Mouse (Mus musculus) midbrain, embryonic 10.5 days (tissue): Measurements from ENCODE around the gene Ugt1a1. TPM values are rescaled to one million over a fixed set of nuclear protein-coding genes. Genes with fewer than 3 reads are reported as not detected.
"Not testable (repeated sequence)": the region's sequence is repeated elsewhere in the genome, so short reads cannot be mapped to it uniquely, and the experiment has no call there.

Source experiments
- DNase-seq: peaks from one replicate; pipeline ENCODE4 v3.0.0-alpha.2; 2017; ENCODE audit warnings: low spot score
- H3K27ac ChIP-seq: fragments of 300-500 bp; sonication (generic); replicated peaks from 2 replicates; pipeline ENCODE4 v1.5.1; 2016; ENCODE audit warnings: mild to moderate bottlenecking
- H3K27me3 ChIP-seq: fragments of 300-500 bp; sonication (generic); 2 replicates; pipeline ENCODE4 v1.6.1; 2016; ENCODE audit warnings: low read depth, mild to moderate bottlenecking; ENCODE audit not compliant: poor library complexity, severe bottlenecking
- H3K36me3 ChIP-seq: fragments of 300-500 bp; sonication (generic); 2 replicates; pipeline ENCODE4 v1.6.1; 2016; ENCODE audit warnings: mild to moderate bottlenecking, moderate library complexity
- H3K4me1 ChIP-seq: fragments of 300-500 bp; sonication (generic); 2 replicates; pipeline ENCODE4 v1.6.1; 2016
- H3K4me3 ChIP-seq: fragments of 300-500 bp; sonication (generic); 2 replicates; pipeline ENCODE4 v1.5.1; 2016; ENCODE audit warnings: mild to moderate bottlenecking, moderate library complexity
- H3K9me3 ChIP-seq: fragments of 300-500 bp; sonication (generic); replicated peaks from 2 replicates; pipeline ENCODE4 v1.6.1; 2016; ENCODE audit warnings: mild to moderate bottlenecking
- WGBS: fragments of 180-500 bp; shearing (Covaris S2); methylation state at CpG from one replicate; pipeline ENCODE4 v1.1.7; 2016; 5-methylcytosine and 5-hydroxymethylcytosine counted together
- polyA plus RNA-seq: library from polyadenylated mRNA; unstranded; fragments of >200 nt; fragmentation: Nextera tagmentation; extraction: Ambion mirVana; gene quantifications from 2 replicates; pipeline ENCODE4 v1.2.1, GENCODE M21; 2016

The Ugt1a1 gene
- polyA plus RNA-seq, 1 experiment from 2014 or later: not detected

DNA sequence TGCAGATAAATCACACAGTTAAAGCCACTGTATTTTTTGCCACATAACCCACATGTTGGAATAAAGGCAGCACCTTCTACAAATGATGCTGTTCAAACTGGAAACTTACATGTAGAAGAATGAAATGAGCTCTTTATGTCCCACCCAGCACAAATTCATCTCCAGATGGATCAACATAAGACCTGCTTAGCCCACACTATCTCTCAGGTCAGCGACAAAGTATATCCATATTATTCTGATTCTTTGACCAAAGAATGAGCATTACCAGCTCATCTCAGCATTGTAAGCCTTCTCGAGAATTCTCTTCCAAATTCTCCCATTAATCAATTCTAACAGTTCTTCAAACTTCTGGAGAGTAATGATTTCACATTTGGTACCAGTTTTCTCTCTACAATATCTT is 10.5 kb downstream of the Ugt1a1 start:
- no peaks in the 10 kb centered on the region for H3K27me3 ChIP-seq
- no peak overlapping the region for H3K27ac ChIP-seq
- H3K36me3 ChIP-seq: no peaks in the 10 kb centered on the region
- DNase-seq: no peak
- H3K4me3 ChIP-seq: no peak overlapping the region
- H3K9me3 ChIP-seq: peaks cover 21% of the 10 kb centered on the region
- no peaks in the 10 kb centered on the region for H3K4me1 ChIP-seq
- WGBS: 57% methylated on average over 2 of the region's 2 CpGs

DNA sequence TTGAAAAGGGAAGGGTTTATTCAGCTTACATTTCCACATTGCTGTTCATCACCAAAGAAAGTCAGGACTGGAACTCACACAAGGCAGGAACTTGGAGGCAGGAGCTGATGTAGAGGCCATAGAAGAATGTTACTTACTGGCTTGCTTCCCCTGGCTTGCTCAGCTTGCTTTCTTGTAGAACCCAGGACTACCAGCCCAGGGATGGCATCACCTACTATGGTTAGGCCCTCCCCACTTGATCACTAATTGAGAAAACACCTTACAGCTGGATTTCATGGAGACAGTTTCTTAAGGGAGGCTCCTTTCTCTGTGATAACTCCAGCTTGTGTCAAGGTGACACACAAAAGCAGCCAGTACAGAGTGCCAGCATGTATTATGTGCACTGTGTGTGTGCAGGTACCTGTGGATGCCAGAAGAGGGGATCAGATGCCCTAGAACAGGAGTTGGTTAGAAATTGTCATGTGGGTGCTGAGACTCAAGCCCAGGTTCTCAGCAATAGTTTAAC is 11.3 kb downstream of the Ugt1a1 start:
- DNase-seq: peak; percentile 18
- H3K36me3 ChIP-seq, H3K4me1 ChIP-seq, H3K27me3 ChIP-seq, H3K4me3 ChIP-seq, H3K27ac ChIP-seq: not testable (repeated sequence)
- peaks cover 29% of the 10 kb centered on the region for H3K9me3 ChIP-seq

DNA sequence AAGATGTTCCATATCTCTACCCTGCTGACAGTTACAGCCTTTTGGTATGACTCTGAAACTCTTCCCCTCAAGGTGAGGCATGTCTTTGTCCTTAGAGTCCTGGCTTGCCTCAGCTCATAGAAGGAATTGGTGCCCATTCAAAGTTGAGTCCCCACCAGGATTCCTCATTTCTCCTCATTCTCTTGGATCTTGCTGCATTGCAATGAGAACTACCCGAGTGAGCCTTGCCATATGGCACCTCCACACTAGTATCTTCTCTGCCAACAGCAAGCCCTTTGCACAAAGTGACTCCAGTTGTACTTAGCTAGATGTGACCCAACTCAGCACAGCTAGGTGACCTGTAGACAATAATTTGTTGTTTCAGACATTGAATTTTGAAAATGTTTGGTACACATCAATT is 11.8 kb downstream of the Ugt1a1 start:
- H3K9me3 ChIP-seq: peaks cover 34% of the 10 kb centered on the region
- no peak overlapping the region for H3K4me3 ChIP-seq
- H3K27ac ChIP-seq: no peak overlapping the region
- no peaks in the 10 kb centered on the region for H3K4me1 ChIP-seq
- H3K27me3 ChIP-seq: no peaks in the 10 kb centered on the region
- no peaks in the 10 kb centered on the region for H3K36me3 ChIP-seq
- DNase-seq: peak; percentile 17
- WGBS: 62% methylated on average over 1 of the region's 1 CpGs

DNA sequence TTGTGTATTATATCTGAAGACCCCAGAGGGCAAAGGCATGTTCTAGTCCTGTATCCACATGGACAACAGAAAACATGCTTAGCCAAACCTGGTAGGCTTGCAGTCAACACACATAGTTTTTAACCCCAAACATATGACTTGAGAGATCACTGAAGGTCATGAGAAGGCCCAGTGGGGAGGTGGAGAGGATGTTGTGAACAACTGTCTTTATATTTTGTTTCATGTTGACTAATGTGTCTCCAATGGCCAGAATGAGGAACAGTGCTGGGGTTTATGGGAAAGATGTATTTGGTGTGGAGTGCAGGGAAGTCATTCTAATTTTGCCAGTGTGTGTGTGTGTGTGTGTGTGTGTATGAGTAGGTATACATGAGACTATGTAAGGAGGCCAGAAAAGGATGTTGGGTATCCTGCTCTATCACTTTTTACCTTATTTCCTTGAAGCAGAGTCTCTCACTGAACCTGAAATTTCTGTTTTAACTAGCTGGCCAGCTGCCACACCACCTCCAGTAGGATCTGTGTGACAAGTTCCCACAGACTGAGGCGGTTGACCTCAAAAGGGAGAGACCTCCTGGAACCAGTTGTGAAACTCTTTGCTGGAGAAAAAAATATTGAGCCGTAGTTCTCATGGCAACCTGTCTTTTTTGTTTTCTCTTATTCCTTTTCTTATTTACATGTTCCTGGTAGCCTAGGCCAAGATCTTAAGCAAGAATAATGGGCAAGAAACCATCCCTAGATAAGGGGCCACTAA is 12.4 kb downstream of the Ugt1a1 start:
- Histone ChIP-seq H3K27me3 (no peaks in the 10 kb centered on the region), H3K4me1 (no peaks in the 10 kb centered on the region), H3K36me3 (no peaks in the 10 kb centered on the region), H3K4me3 (no peak overlapping the region), H3K27ac (no peak overlapping the region), H3K9me3 (peaks cover 40% of the 10 kb centered on the region)
- peak; percentile 16 for DNase-seq
- WGBS: 68% methylated on average over 2 of the region's 2 CpGs

DNA sequence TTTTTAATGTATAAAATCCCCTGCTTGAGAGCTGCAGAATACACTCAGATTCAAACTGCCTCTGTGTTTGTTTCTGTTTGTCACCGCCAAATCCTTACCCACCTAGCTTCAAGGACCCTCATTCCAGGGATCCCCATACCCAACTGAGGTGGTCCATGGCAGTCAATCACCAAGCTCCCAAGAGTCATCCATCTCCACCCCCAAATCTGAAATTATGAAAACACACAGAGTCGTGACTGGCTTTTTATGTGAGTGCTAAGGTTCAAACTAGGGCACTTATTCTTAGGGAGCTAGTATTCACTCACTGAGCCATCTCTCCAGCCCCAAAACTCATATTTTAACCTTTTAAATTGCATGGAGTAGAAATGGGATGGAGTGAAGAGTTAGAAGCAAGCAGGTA is 13.5 kb downstream of the Ugt1a1 start:
- peaks cover 51% of the 10 kb centered on the region for H3K9me3 ChIP-seq
- not testable (repeated sequence) for H3K36me3 ChIP-seq, H3K4me3 ChIP-seq, H3K4me1 ChIP-seq, H3K27me3 ChIP-seq, H3K27ac ChIP-seq
- peak; percentile 11 for DNase-seq
- WGBS: 44% methylated on average over 2 of the region's 2 CpGs

DNA sequence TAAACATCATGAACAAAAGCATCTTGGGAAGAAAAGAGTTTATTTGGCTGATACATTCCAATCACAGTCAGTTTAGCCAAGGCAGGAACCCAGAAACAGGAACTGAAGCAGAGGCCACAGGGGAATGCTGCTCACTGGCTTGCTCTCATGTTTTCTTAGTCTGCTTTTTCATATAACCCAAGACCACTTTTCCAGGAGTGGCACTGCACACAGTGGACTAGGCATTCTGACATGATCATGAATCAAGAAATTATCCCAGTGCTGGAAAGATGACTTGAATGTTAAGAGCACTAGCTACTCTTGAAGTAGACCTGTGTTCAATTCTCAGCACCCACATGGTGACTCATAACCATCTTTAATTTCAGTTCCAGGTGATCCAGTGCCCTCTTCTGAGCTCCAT is 14.0 kb downstream of the Ugt1a1 start:
- Histone ChIP-seq H3K4me1 (no peaks in the 10 kb centered on the region), H3K27ac (no peak overlapping the region), H3K9me3 (peaks cover 56% of the 10 kb centered on the region), H3K36me3 (no peaks in the 10 kb centered on the region), H3K27me3 (no peaks in the 10 kb centered on the region), H3K4me3 (no peak overlapping the region)
- peak; percentile 11 for DNase-seq

DNA sequence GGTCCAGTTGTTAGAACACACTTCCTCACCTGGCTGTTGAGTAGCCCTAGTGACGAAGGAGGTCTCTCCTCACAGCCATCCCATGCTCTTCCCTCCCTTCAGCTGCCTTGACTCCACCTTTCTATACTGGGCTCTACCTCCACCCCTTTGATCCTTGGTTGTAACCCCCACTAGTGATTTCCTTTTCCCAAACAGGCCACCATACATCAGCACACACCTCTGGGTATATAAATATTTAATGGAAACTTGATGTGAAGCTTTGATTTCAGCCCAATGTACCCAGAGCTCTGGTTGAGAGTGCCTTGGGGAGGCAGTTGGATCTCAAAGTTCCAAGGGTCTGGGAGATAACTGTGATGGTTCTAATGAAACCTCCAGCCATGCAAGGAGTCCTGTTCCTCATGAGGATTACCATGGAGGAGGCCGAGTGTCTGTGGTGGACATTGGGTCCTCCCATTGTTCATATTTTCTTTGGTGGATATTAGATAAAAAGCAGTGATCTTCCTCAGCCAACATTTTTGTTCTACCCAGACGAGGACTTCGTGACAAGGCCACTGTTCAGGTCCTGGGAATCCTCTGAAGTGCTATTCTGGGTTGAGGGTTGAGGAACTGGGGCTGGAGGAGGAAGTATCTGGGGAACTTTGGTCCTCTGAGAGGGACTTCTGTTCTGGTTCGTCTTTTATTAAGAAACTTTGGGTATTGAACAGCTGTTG is 15.1 kb downstream of the Ugt1a1 start, which contains the start of gene Mroh2a:
Gene Mroh2a, plus strand, starts transcription at position 317 of the 710 bp plus-strand sequence.
- WGBS: 58% methylated on average over 5 of the region's 5 CpGs
- peak; percentile 13 for DNase-seq

DNA sequence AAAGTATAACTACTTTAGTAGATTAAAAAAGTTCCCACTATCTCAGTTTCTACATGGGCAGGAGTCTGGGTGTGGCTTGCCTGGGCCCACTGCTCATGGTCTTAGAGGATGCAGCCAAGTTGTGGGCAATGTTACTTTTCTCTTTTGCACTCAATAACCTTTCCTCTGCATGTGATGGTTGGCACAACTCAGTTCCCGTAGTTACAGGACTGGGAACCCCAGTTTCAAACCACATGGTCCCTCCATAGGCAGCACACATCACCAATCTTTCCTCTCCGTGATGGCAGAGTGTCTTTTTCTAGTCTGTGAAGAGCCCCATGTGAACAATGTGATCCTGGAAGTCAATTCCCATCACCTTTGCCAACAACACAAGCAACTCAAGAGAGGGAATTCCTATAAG is 15.7 kb downstream of the Ugt1a1 start:
- Histone ChIP-seq H3K9me3 (peaks cover 73% of the 10 kb centered on the region), H3K4me3 (no peak overlapping the region), H3K27me3 (no peaks in the 10 kb centered on the region), H3K36me3 (no peaks in the 10 kb centered on the region), H3K4me1 (no peaks in the 10 kb centered on the region), H3K27ac (no peak overlapping the region)
- DNase-seq: peak; percentile 16
- WGBS: 60% methylated on average over 2 of the region's 2 CpGs

More for the DNA sequence above, 15.1 kb downstream of the Ugt1a1 start, which contains the start of gene Mroh2a:
- Histone ChIP-seq H3K36me3 (no peaks in the 10 kb centered on the region), H3K27ac (no peak within 1 kb of the TSS), H3K4me3 (no peak within 1 kb of the TSS), H3K27me3 (no peaks in the 10 kb centered on the region), H3K9me3 (peaks cover 67% of the 10 kb centered on the region), H3K4me1 (no peaks in the 10 kb centered on the region)

DNA sequence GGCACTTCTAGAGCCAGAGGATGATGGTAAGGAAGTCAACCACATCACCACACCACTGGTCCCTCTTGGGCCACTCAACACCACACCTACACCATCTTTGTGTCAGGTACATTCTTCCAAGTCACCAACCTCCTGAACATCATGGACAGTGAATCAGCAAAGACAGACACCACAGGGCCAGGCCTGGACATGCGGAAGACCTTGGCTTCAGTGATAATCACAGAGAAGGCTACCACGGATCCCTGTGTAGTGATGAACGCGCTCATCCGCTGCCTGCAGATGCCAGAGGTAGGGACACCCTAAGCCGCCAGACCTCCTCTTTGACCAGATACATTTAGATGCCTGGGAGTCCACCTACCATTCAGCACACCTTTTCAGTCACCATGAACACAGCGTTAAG is 16.4 kb downstream of the Ugt1a1 start:
- Histone ChIP-seq H3K4me3 (no peak overlapping the region), H3K36me3 (no peaks in the 10 kb centered on the region), H3K4me1 (no peaks in the 10 kb centered on the region), H3K27me3 (no peaks in the 10 kb centered on the region), H3K27ac (no peak overlapping the region), H3K9me3 (peaks cover 80% of the 10 kb centered on the region)
- 71% methylated on average over 7 of the region's 7 CpGs for WGBS
- peak; percentile 24 for DNase-seq

DNA sequence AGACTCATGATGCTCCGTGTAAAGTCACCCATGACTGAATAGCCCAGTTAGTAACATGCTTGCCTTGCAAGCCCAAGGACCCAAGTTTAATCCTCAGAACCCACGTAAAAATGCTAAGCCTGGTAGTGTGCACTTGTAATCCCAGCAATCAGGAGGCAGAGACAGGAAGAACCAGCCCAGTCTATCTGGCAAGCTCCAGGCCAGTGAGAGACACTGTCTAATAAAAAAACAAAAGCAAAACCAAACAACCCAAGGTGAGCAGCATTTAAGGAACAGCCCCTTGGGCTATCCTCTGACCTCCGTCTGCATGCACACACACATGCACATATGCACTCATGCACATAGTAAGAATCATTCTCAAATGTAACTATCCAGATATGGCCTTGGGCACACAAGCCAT is 17.8 kb downstream of the Ugt1a1 start:
- Histone ChIP-seq H3K4me1 (no peaks in the 10 kb centered on the region), H3K4me3 (no peak overlapping the region), H3K9me3 (peaks cover 94% of the 10 kb centered on the region), H3K27ac (no peak overlapping the region), H3K36me3 (no peaks in the 10 kb centered on the region), H3K27me3 (no peaks in the 10 kb centered on the region)
- 79% methylated on average over 3 of the region's 3 CpGs for WGBS
- no peak for DNase-seq

DNA sequence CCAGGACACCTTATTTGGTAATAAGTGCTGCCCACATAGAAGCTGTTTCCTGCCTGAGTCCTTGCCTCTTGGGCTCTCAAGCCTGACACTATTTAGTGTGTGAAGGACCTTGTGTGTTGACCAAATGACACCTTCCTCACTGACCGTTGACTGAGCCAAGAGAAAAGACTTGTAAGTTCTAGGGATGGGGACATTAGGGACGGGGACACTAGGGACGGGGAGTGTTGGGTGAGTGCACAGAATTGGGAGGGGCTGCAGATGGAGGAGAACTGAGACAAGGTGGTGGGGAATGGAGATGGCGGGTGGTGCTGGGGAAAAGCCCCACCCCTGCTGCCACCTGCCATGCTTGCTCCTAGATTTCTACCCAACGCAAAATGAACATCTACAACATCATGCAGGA is 18.2 kb downstream of the Ugt1a1 start:
- 87% methylated on average over 5 of the region's 5 CpGs for WGBS
- no peaks in the 10 kb centered on the region for H3K36me3 ChIP-seq
- H3K4me3 ChIP-seq: no peak overlapping the region
- H3K9me3 ChIP-seq: peaks cover 98% of the 10 kb centered on the region
- H3K27ac ChIP-seq: no peak overlapping the region
- H3K4me1 ChIP-seq: no peaks in the 10 kb centered on the region
- H3K27me3 ChIP-seq: no peaks in the 10 kb centered on the region
- DNase-seq: no peak

DNA sequence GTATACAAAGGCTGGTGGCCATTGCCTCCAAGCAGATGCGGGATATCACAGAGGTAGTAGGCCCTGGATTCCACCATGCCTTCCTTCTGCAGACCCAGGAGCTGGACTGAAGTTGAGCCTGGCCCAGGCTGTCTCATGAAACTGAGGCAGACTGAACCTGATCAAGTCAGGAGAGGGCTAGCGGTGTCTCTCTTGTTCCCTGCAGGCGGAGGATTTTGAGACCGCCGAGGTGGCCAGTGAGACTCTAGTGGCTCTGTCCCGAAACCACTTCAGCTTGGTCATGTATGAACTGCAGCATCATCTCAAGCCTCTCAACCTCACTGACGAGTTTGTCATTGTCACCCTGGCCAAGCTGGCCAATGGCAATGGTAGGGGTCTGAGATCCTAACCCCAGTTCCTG is 18.7 kb downstream of the Ugt1a1 start:
- Histone ChIP-seq H3K27me3 (no peaks in the 10 kb centered on the region), H3K36me3 (no peaks in the 10 kb centered on the region), H3K9me3 (peaks cover 100% of the 10 kb centered on the region), H3K27ac (no peak overlapping the region), H3K4me1 (no peaks in the 10 kb centered on the region), H3K4me3 (no peak overlapping the region)
- DNase-seq: no peak
- WGBS: 73% methylated on average over 7 of the region's 7 CpGs
